Mouse (Mus musculus): ENCODE data around the gene Prkaca. TPM values are rescaled to one million over a fixed set of nuclear protein-coding genes. Genes with fewer than 3 reads are reported as not detected.

The Prkaca gene
- total and polyA plus RNA-seq, 3 experiments, result 24.7 to 74.9 TPM; not detected in 1

- no peaks in the 10 kb centered on the region for H3K27me3 ChIP-seq (ENCODE audit: control insufficient read depth in 1 of 2, insufficient read depth in 2 of 2, low read length in 2 of 2)
- TF ChIP-seq CHD1 (IDR thresholded peaks at IDR 0.05; ENCODE audit: low read depth, low read length) (no peak), POLR2AphosphoS2 (IDR thresholded peaks at IDR 0.05; ENCODE audit: low read length) (no peak), POLR2AphosphoS5 (IDR thresholded peaks at IDR 0.05; ENCODE audit: borderline replicate concordance, low read depth, low read length) (no peak), EP300 (IDR thresholded peaks at IDR 0.05; ENCODE audit: low read depth in 1 of 2, low read length in 2 of 2) (no peak), MXI1 (IDR thresholded peaks at IDR 0.05; ENCODE audit: low read depth, low read length) (no peak), BHLHE40 (IDR thresholded peaks at IDR 0.05; ENCODE audit: borderline replicate concordance, low read depth, low read length) (no peak), CTCF (IDR thresholded peaks at IDR 0.05 in 2 of 3, conservative IDR thresholded peaks at IDR 0.05 in 1 of 3; ENCODE audit: control insufficient read depth in 1 of 3, insufficient read depth in 1 of 3, low read depth in 2 of 3, low read length in 3 of 3, poor library complexity in 1 of 3, severe bottlenecking in 1 of 3) (no peak), MAX (IDR thresholded peaks at IDR 0.05; ENCODE audit: low read length) (no peak), RCOR1 (IDR thresholded peaks at IDR 0.05; ENCODE audit: low read depth, low read length) (no peak), ELF1 (IDR thresholded peaks at IDR 0.05; ENCODE audit: low read depth, low read length) (no peak), TAL1 (IDR thresholded peaks at IDR 0.05; ENCODE audit: low read length) (no peak), MAZ (IDR thresholded peaks at IDR 0.05; ENCODE audit: low read depth, low read length) (no peak), HCFC1 (IDR thresholded peaks at IDR 0.05; ENCODE audit: low read depth, low read length) (no peak), MAFK (IDR thresholded peaks at IDR 0.05; ENCODE audit: borderline replicate concordance, low read depth, low read length) (no peak)
- H3K9me3 ChIP-seq (replicated peaks; ENCODE audit: insufficient read depth, low read length), result no peaks in the 10 kb centered on the region
- no peak for DNase-seq (ENCODE audit: low read depth, low spot score)
- H3K36me3 ChIP-seq (ENCODE audit: control insufficient read depth in 1 of 2, insufficient read depth in 2 of 2, low read length in 2 of 2), result peaks cover 0 to 6% of the 10 kb centered on the region in 2 experiments; a peak in 3 of 4 replicates
- no peak overlapping the region for H3K9ac ChIP-seq (ENCODE audit: control insufficient read depth, low read depth, low read length, poor library complexity, severe bottlenecking)
- peaks cover 8 to 11% of the 10 kb centered on the region in 2 experiments for H3K4me1 ChIP-seq (ENCODE audit: control insufficient read depth in 1 of 2, insufficient read depth in 2 of 2, low read length in 2 of 2)
- no peak overlapping the region for H3K27ac ChIP-seq (ENCODE audit: control insufficient read depth, low read depth, low read length)
- H3K4me3 ChIP-seq (ENCODE audit: control insufficient read depth in 1 of 2, insufficient read depth in 1 of 2, low read depth in 2 of 2, low read length in 2 of 2), result no peak overlapping the region
- no peaks in the 10 kb centered on the region for H3K79me2 ChIP-seq (ENCODE audit: control insufficient read depth, insufficient read depth, low read length, poor library complexity)
Observed at GRCm38 (mm10) chr8:83981533-83981932, 8.7 kb downstream of the Prkaca start.

DNA sequence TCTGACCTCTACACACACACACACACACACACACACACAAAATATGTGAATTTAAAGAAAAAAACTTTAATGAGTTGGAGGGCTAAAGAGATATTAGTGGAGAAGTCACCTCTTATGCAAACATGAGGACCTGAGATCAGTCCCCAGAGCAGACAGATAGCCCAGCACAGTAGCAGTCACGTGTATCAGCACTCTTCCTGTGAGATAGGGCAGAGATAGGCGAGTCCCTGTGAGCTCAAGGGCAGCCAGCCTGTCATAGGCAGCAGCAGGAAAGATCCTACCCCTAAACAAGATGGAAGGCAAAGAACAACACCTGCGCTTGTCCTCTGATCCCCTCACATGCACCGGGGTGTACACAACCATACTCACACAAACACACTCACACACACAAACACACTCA, 9.7 kb downstream of the Prkaca start:
- H3K27me3 ChIP-seq (ENCODE audit: control insufficient read depth in 1 of 2, insufficient read depth in 2 of 2, low read length in 2 of 2), result no peaks in the 10 kb centered on the region
- peaks cover 0 to 6% of the 10 kb centered on the region in 2 experiments; a peak in 3 of 4 replicates for H3K36me3 ChIP-seq (ENCODE audit: control insufficient read depth in 1 of 2, insufficient read depth in 2 of 2, low read length in 2 of 2)
- H3K9me3 ChIP-seq (replicated peaks; ENCODE audit: insufficient read depth, low read length), result no peaks in the 10 kb centered on the region
- H3K79me2 ChIP-seq (ENCODE audit: control insufficient read depth, insufficient read depth, low read length, poor library complexity), result no peaks in the 10 kb centered on the region
- H3K9ac ChIP-seq (ENCODE audit: control insufficient read depth, low read depth, low read length, poor library complexity, severe bottlenecking), result no peak overlapping the region
- DNase-seq (ENCODE audit: low read depth, low spot score), result peak; percentile 55
- peak overlapping the region; percentile 48; the same call in 1 of the 2 replicates for H3K27ac ChIP-seq (ENCODE audit: control insufficient read depth, low read depth, low read length)
- peaks cover 8 to 11% of the 10 kb centered on the region in 2 experiments for H3K4me1 ChIP-seq (ENCODE audit: control insufficient read depth in 1 of 2, insufficient read depth in 2 of 2, low read length in 2 of 2)
- no peak overlapping the region for H3K4me3 ChIP-seq (ENCODE audit: control insufficient read depth in 1 of 2, insufficient read depth in 1 of 2, low read depth in 2 of 2, low read length in 2 of 2)
- TF ChIP-seq RCOR1 (IDR thresholded peaks at IDR 0.05; ENCODE audit: low read depth, low read length) (0 out of 2 replicates have a peak, but pooled peaks have one; percentile 29), MAFK (IDR thresholded peaks at IDR 0.05; ENCODE audit: borderline replicate concordance, low read depth, low read length) (no peak), ETS1 (IDR thresholded peaks at IDR 0.05; ENCODE audit: low read depth, low read length) (peak; percentile 52; the same call in 1 of the 2 replicates), GATA1 (IDR thresholded peaks at IDR 0.05; ENCODE audit: low read depth, low read length) (peak; percentile 57), HCFC1 (IDR thresholded peaks at IDR 0.05; ENCODE audit: low read depth, low read length) (no peak), CHD2 (IDR thresholded peaks at IDR 0.05; ENCODE audit: low read length) (no peak), POLR2A (IDR thresholded peaks at IDR 0.05; ENCODE audit: control insufficient read depth in 1 of 2, insufficient read depth in 1 of 2, low read depth in 1 of 2, low read length in 2 of 2, poor library complexity in 1 of 2) (no peak), NELFE (IDR thresholded peaks at IDR 0.05; ENCODE audit: low read depth, low read length) (no peak), BHLHE40 (IDR thresholded peaks at IDR 0.05; ENCODE audit: borderline replicate concordance, low read depth, low read length) (0 out of 2 replicates have a peak, but pooled peaks have one; percentile 17), E2F4 (IDR thresholded peaks at IDR 0.05; ENCODE audit: borderline replicate concordance, low read depth, low read length) (no peak), MYC (IDR thresholded peaks at IDR 0.05; ENCODE audit: low read depth, low read length) (0 out of 2 replicates have a peak, but pooled peaks have one; percentile 48), JUND (IDR thresholded peaks at IDR 0.05; ENCODE audit: low read depth, low read length) (no peak), POLR2AphosphoS5 (IDR thresholded peaks at IDR 0.05; ENCODE audit: borderline replicate concordance, low read depth, low read length) (no peak), CTCF (IDR thresholded peaks at IDR 0.05 in 2 of 3, conservative IDR thresholded peaks at IDR 0.05 in 1 of 3; ENCODE audit: control insufficient read depth in 1 of 3, insufficient read depth in 1 of 3, low read depth in 2 of 3, low read length in 3 of 3, poor library complexity in 1 of 3, severe bottlenecking in 1 of 3) (no peak), SIN3A (IDR thresholded peaks at IDR 0.05; ENCODE audit: low read length) (peak; percentile 23; the same call in 1 of the 2 replicates), EP300 (IDR thresholded peaks at IDR 0.05; ENCODE audit: low read depth in 1 of 2, low read length in 2 of 2) (peak; percentile 42 to 43; a peak in 2 of 4 replicates), ZMIZ1 (IDR thresholded peaks at IDR 0.05; ENCODE audit: low read depth, low read length) (no peak), KAT2A (conservative IDR thresholded peaks at IDR 0.05; ENCODE audit: low read depth, low read length) (no peak), RAD21 (IDR thresholded peaks at IDR 0.05; ENCODE audit: low read depth, low read length) (no peak), TCF12 (IDR thresholded peaks at IDR 0.05; ENCODE audit: low read depth, low read length) (no peak; the same call in 1 of the 2 replicates), MEF2A (IDR thresholded peaks at IDR 0.05; ENCODE audit: extremely low read depth, insufficient replicate concordance, low read depth, low read length, poor library complexity, severe bottlenecking) (no peak), ZKSCAN1 (IDR thresholded peaks at IDR 0.05; ENCODE audit: low read depth, low read length) (no peak), TAL1 (IDR thresholded peaks at IDR 0.05; ENCODE audit: low read length) (no peak), MYB (IDR thresholded peaks at IDR 0.05; ENCODE audit: low read depth, low read length) (no peak), MAZ (IDR thresholded peaks at IDR 0.05; ENCODE audit: low read depth, low read length) (no peak)

All from MEL (cell line).